Mouse (Mus musculus) midbrain, embryonic 16.5 days (tissue): ENCODE data around the gene Elf1. TPM values are rescaled to one million over a fixed set of nuclear protein-coding genes. Genes with fewer than 3 reads are reported as not detected.

Source experiments
- ATAC-seq: fragments of 200-750 bp; cut with Nextera tagmentation; 2 replicates; pipeline ENCODE4 v1.8.0; 2017; ENCODE audit warnings: moderate TSS enrichment
- H3K27ac ChIP-seq: fragments of 300-500 bp; sonication (generic); 2 replicates; pipeline ENCODE4 v1.5.1; 2014; ENCODE audit warnings: mild to moderate bottlenecking, low read length, mixed read lengths
- H3K27me3 ChIP-seq: fragments of 300-500 bp; sonication (generic); 2 replicates; pipeline ENCODE4 v1.6.1; 2014; ENCODE audit warnings: low read depth, low read length, mixed read lengths; ENCODE audit not compliant: control insufficient read depth, insufficient read depth
- H3K36me3 ChIP-seq: fragments of 300-500 bp; sonication (generic); 2 replicates; pipeline ENCODE4 v1.6.1; 2014; ENCODE audit warnings: mild to moderate bottlenecking, low read length, moderate library complexity, mixed read lengths; ENCODE audit not compliant: control insufficient read depth, insufficient read depth
- H3K4me1 ChIP-seq: fragments of 300-500 bp; sonication (generic); 2 replicates; pipeline ENCODE4 v1.6.1; 2014; ENCODE audit warnings: mild to moderate bottlenecking, low read length, mixed read lengths; ENCODE audit not compliant: control insufficient read depth, insufficient read depth
- H3K4me2 ChIP-seq: fragments of 300-500 bp; sonication (generic); 2 replicates; pipeline ENCODE4 v1.6.1; 2014; ENCODE audit warnings: mild to moderate bottlenecking, low read length, mixed read lengths
- H3K4me3 ChIP-seq: fragments of 300-500 bp; sonication (generic); 2 replicates; pipeline ENCODE4 v1.5.1; 2014; ENCODE audit warnings: low read depth, mild to moderate bottlenecking, low read length, moderate library complexity, mixed read lengths
- H3K9ac ChIP-seq: fragments of 300-500 bp; sonication (generic); 2 replicates; pipeline ENCODE4 v1.6.1; 2014; ENCODE audit warnings: low read depth, low read length, mixed read lengths
- H3K9me3 ChIP-seq: fragments of 300-500 bp; sonication (generic); replicated peaks from 2 replicates; pipeline ENCODE4 v1.6.1; 2014; ENCODE audit warnings: mild to moderate bottlenecking, low read length, mixed read lengths; ENCODE audit not compliant: control insufficient read depth, poor library complexity, severe bottlenecking
- WGBS: fragments of 180-500 bp; shearing (Covaris S2); extraction: QIAGEN DNeasy Blood & Tissue Kit; methylation state at CpG from one replicate; pipeline ENCODE4 v1.1.7; 2014; 5-methylcytosine and 5-hydroxymethylcytosine counted together
- polyA plus RNA-seq: library from polyadenylated mRNA; unstranded; fragments of >200 nt; fragmentation: Nextera tagmentation; extraction: Ambion mirVana; gene quantifications from 2 replicates; pipeline ENCODE4 v1.2.1, GENCODE M21; 2015

The Elf1 gene
- polyA plus RNA-seq, 1 experiment from 2014 or later, result 2.0 TPM

GRCm38 (mm10) chr14:79460401-79460800 lies 20.6 kb upstream of the Elf1 start:
- no peak overlapping the region for H3K9ac ChIP-seq
- peaks cover 19% of the 10 kb centered on the region for H3K36me3 ChIP-seq
- H3K9me3 ChIP-seq, result no peaks in the 10 kb centered on the region
- 94% methylated on average over 1 of the region's 1 CpGs for WGBS
- no peak overlapping the region for H3K4me3 ChIP-seq
- H3K4me1 ChIP-seq, result no peaks in the 10 kb centered on the region
- no peak overlapping the region for H3K27ac ChIP-seq
- no peaks in the 10 kb centered on the region for H3K27me3 ChIP-seq
- ATAC-seq, result no peak
- H3K4me2 ChIP-seq, result no peak overlapping the region

- Histone ChIP-seq H3K4me3 (no peak overlapping the region), H3K36me3 (peaks cover 23% of the 10 kb centered on the region), H3K9ac (no peak overlapping the region), H3K4me2 (no peak overlapping the region), H3K27me3 (no peaks in the 10 kb centered on the region), H3K27ac (no peak overlapping the region), H3K9me3 (no peaks in the 10 kb centered on the region), H3K4me1 (no peaks in the 10 kb centered on the region)
- WGBS, result 93% methylated on average over 4 of the region's 4 CpGs
- ATAC-seq, result no peak
These were observed 20.0 kb upstream of the Elf1 start for GRCm38 (mm10) chr14:79460988-79461387.

GRCm38 (mm10) chr14:79465623-79466022 lies 15.4 kb upstream of the Elf1 start:
- H3K36me3 ChIP-seq, result peaks cover 33% of the 10 kb centered on the region
- H3K4me3 ChIP-seq, result no peak overlapping the region
- no peak overlapping the region for H3K4me2 ChIP-seq
- no peak overlapping the region for H3K27ac ChIP-seq
- no peaks in the 10 kb centered on the region for H3K27me3 ChIP-seq
- WGBS, result 90% methylated on average over 1 of the region's 1 CpGs
- no peaks in the 10 kb centered on the region for H3K4me1 ChIP-seq
- H3K9me3 ChIP-seq, result no peaks in the 10 kb centered on the region
- no peak overlapping the region for H3K9ac ChIP-seq
- ATAC-seq, result no peak

GRCm38 (mm10) chr14:79467621-79468020 lies 13.4 kb upstream of the Elf1 start:
- no peak overlapping the region for H3K9ac ChIP-seq
- no peak overlapping the region for H3K4me3 ChIP-seq
- ATAC-seq, result no peak
- H3K9me3 ChIP-seq, result no peaks in the 10 kb centered on the region
- no peak overlapping the region for H3K27ac ChIP-seq
- H3K4me2 ChIP-seq, result no peak overlapping the region
- peaks cover 31% of the 10 kb centered on the region for H3K36me3 ChIP-seq
- H3K4me1 ChIP-seq, result no peaks in the 10 kb centered on the region
- WGBS, result 17% methylated on average over 3 of the region's 3 CpGs
- no peaks in the 10 kb centered on the region for H3K27me3 ChIP-seq

- WGBS, result 91% methylated on average over 2 of the region's 2 CpGs
- Histone ChIP-seq H3K27me3 (no peaks in the 10 kb centered on the region), H3K9ac (no peak overlapping the region), H3K27ac (no peak overlapping the region), H3K4me3 (no peak overlapping the region), H3K4me1 (no peaks in the 10 kb centered on the region), H3K9me3 (no peaks in the 10 kb centered on the region), H3K36me3 (peaks cover 32% of the 10 kb centered on the region), H3K4me2 (no peak overlapping the region)
- no peak for ATAC-seq
These were observed 7.6 kb upstream of the Elf1 start for GRCm38 (mm10) chr14:79473384-79473783.

- Histone ChIP-seq H3K4me2 (peak within 1 kb of the TSS; percentile 59), H3K9me3 (no peaks in the 10 kb centered on the region), H3K9ac (peak within 1 kb of the TSS; percentile 90), H3K4me1 (peaks cover 26% of the 10 kb centered on the region), H3K36me3 (peaks cover 3% of the 10 kb centered on the region; the same call in 1 of the 2 replicates), H3K27me3 (no peaks in the 10 kb centered on the region), H3K27ac (peak within 1 kb of the TSS; percentile 100), H3K4me3 (peak within 1 kb of the TSS; percentile 94)
- ATAC-seq, result peak; percentile 96
- 1% methylated on average over 86 of the region's 86 CpGs for WGBS
These were observed 551 bp downstream of the Elf1 start, which contains the start of gene Wbp4 for GRCm38 (mm10) chr14:79481339-79482151. TSS of gene Wbp4 (minus strand) at chr14:79481520.

GRCm38 (mm10) chr14:79482251-79482661 lies 1.3 kb downstream of the Elf1 start:
- peaks cover 31% of the 10 kb centered on the region for H3K4me1 ChIP-seq
- H3K9me3 ChIP-seq, result no peaks in the 10 kb centered on the region
- peak overlapping the region; percentile 100 for H3K27ac ChIP-seq
- peak overlapping the region; percentile 94 for H3K4me3 ChIP-seq
- WGBS, result 0% methylated on average over 11 of the region's 11 CpGs
- no peaks in the 10 kb centered on the region for H3K27me3 ChIP-seq
- peak overlapping the region; percentile 57 for H3K4me2 ChIP-seq
- ATAC-seq, result 0 out of 2 replicates have a peak, but pooled peaks have one; percentile 0
- no peaks in the 10 kb centered on the region for H3K36me3 ChIP-seq
- peak overlapping the region; percentile 82 for H3K9ac ChIP-seq

- Histone ChIP-seq H3K27me3 (no peaks in the 10 kb centered on the region), H3K36me3 (no peaks in the 10 kb centered on the region), H3K27ac (peak overlapping the region; percentile 100), H3K9me3 (no peaks in the 10 kb centered on the region), H3K9ac (peak overlapping the region; percentile 82; the same call in 1 of the 2 replicates), H3K4me2 (peak overlapping the region; percentile 57), H3K4me1 (peaks cover 34% of the 10 kb centered on the region), H3K4me3 (peak overlapping the region; percentile 94)
- no peak for ATAC-seq
- WGBS, result 26% methylated on average over 15 of the region's 15 CpGs
These were observed 1.9 kb downstream of the Elf1 start for GRCm38 (mm10) chr14:79482747-79483355.

GRCm38 (mm10) chr14:79483611-79484120 lies 2.7 kb downstream of the Elf1 start:
- Histone ChIP-seq H3K9ac (no peak overlapping the region), H3K4me2 (peak overlapping the region; percentile 57), H3K27ac (no peak overlapping the region), H3K4me3 (no peak overlapping the region), H3K36me3 (no peaks in the 10 kb centered on the region), H3K9me3 (no peaks in the 10 kb centered on the region), H3K4me1 (peaks cover 36% of the 10 kb centered on the region), H3K27me3 (no peaks in the 10 kb centered on the region)
- WGBS, result 82% methylated on average over 8 of the region's 8 CpGs
- no peak for ATAC-seq
